Mouse (Mus musculus): ENCODE measurements around the gene Mocs2. TPM values are rescaled to one million over a fixed set of nuclear protein-coding genes. Genes with fewer than 3 reads are reported as not detected.

The Mocs2 gene
- 2.7 and 2.9 TPM in 2 replicates for polyA plus RNA-seq (2012; rRNA removed)

GRCm38 (mm10) chr13:114817751-114818360 lies at the start of gene Mocs2:
Gene Mocs2, plus strand, starts transcription at chr13:114818236.

Other genes starting within 250 kb of the Mocs2 start
- gene Itga2, start 113.9 kb downstream of the Mocs2 start, polyA plus RNA-seq (2012; rRNA removed) = 0.05 and 0.13 TPM in 2 replicates